Mouse (Mus musculus) B cell, adult 62 days (primary cell): Measurements from ENCODE around the gene Sars. TPM values are rescaled to one million over a fixed set of nuclear protein-coding genes. Genes with fewer than 3 reads are reported as not detected.

ENCODE experiments used
- total RNA-seq: library from RNA; stranded (reverse); gene quantifications from 4 replicates; pipeline ENCODE4 v1.2.4, GENCODE M21; 2023

Gene Sars
- total RNA-seq = 116 to 136 TPM (median 133 TPM) in 4 replicates

GRCm38 (mm10) chr3:108444698-108445365, at the start of gene Sars:
Gene Sars, minus strand, starts transcription at chr3:108445209.

GRCm38 (mm10) chr3:108414857-108415830, 29.9 kb downstream of the Sars start, which contains the start of gene Celsr2:
Gene Celsr2, minus strand, starts transcription at chr3:108415552.

GRCm38 (mm10) chr3:108383485-108384354, 61.3 kb downstream of the Sars start, which contains the start of gene Psrc1:
Gene Psrc1, plus strand, starts transcription at chr3:108383839.

Other genes with a start within 250 kb of the Sars start
- gene Cyb561d1, start 244.0 kb downstream of the Sars start, total RNA-seq = 27.9 to 29.8 TPM (median 28.9 TPM) in 4 replicates
- 35.2 to 39.3 TPM (median 36.6 TPM) in 4 replicates for gene Atxn7l2, start 234.3 kb downstream of the Sars start, total RNA-seq
- gene Sypl2, start 218.6 kb downstream of the Sars start, total RNA-seq = not detected in 4 replicates
- gene Psma5, start 188.3 kb downstream of the Sars start, total RNA-seq = 34.7 to 42.4 TPM (median 36.7 TPM) in 4 replicates
- gene Sort1, start 161.1 kb downstream of the Sars start, total RNA-seq = 0.54 to 0.67 TPM (median 0.60 TPM) in 4 replicates
- not detected in 4 replicates for gene Mybphl, start 80.3 kb downstream of the Sars start, total RNA-seq
- 0.35 to 2.1 TPM (median 0.72 TPM) in 4 replicates for gene Psrc1, start 61.4 kb downstream of the Sars start, total RNA-seq
- gene Celsr2, start 29.7 kb downstream of the Sars start, total RNA-seq = 4.4 to 6.8 TPM (median 4.9 TPM) in 4 replicates
- gene 1700013F07Rik, start 88.9 kb upstream of the Sars start, total RNA-seq = not detected in 4 replicates
- 0.09 to 0.13 TPM in 2 of 4 replicates, not detected in the others for gene 5330417C22Rik, start 91.3 kb upstream of the Sars start, total RNA-seq
- gene Tmem167b, start 117.3 kb upstream of the Sars start, total RNA-seq = 39.8 to 42.2 TPM (median 40.4 TPM) in 4 replicates
- 29.1 to 36.1 TPM (median 34.6 TPM) in 4 replicates for gene Taf13, start 126.5 kb upstream of the Sars start, total RNA-seq
- 17.0 to 30.3 TPM (median 21.7 TPM) in 4 replicates for gene Wdr47, start 146.1 kb upstream of the Sars start, total RNA-seq
- gene Clcc1, start 208.7 kb upstream of the Sars start, total RNA-seq = 31.9 to 44.0 TPM (median 39.7 TPM) in 4 replicates